Mouse (Mus musculus) liver, embryonic 14.5 days (tissue): ENCODE results near the gene Adrm1. TPM values are rescaled to one million over a fixed set of nuclear protein-coding genes. Genes with fewer than 3 reads are reported as not detected.

Experiments
- ATAC-seq: fragments of 200-750 bp; cut with Nextera tagmentation; 2 replicates; pipeline ENCODE4 v1.8.0; 2017; ENCODE audit warnings: moderate number of reproducible peaks, mild to moderate bottlenecking, moderate library complexity; ENCODE audit not compliant: insufficient read depth
- DNase-seq, 3 experiments: peaks; one replicate each; pipeline ENCODE4 v3.0.0-alpha.2; 2012 to 2013; ENCODE audit warnings: low read depth in 3 of 3, low spot score in 3 of 3
- H3K27ac ChIP-seq: fragments of 300-500 bp; sonication (generic); 2 replicates; pipeline ENCODE4 v1.5.1; 2014; ENCODE audit warnings: moderate library complexity, mild to moderate bottlenecking, control low read depth, inconsistent platforms
- H3K27me3 ChIP-seq: fragments of 300-500 bp; sonication (generic); 2 replicates; pipeline ENCODE4 v1.6.1; 2014; ENCODE audit warnings: mild to moderate bottlenecking, low read length, moderate library complexity; ENCODE audit not compliant: control insufficient read depth, insufficient read depth
- H3K36me3 ChIP-seq: fragments of 300-500 bp; sonication (generic); replicated peaks from 2 replicates; pipeline ENCODE4 v1.6.1; 2014; ENCODE audit warnings: low read depth; ENCODE audit not compliant: control insufficient read depth, insufficient read depth
- H3K4me1 ChIP-seq, 2 experiments: fragments of 200-500 bp in 1 of 2; fragments of 300-500 bp in 1 of 2; sonication (generic) in 1 of 2; replicated peaks; 2 replicates each; pipeline ENCODE4 v1.6.1; 2012 to 2014; ENCODE audit warnings: antibody characterized with exemption in 1 of 2, inconsistent platforms in 1 of 2, low read length in 1 of 2; ENCODE audit not compliant: control insufficient read depth in 2 of 2, insufficient read depth in 2 of 2
- H3K4me2 ChIP-seq: fragments of 300-500 bp; sonication (generic); 2 replicates; pipeline ENCODE4 v1.6.1; 2014; ENCODE audit warnings: low read depth, mild to moderate bottlenecking, control low read depth, moderate library complexity
- H3K4me3 ChIP-seq, 2 experiments: fragments of 200-500 bp in 1 of 2; fragments of 300-500 bp in 1 of 2; sonication (generic) in 1 of 2; 2 replicates each; pipeline ENCODE4 v1.5.1; 2012 to 2014; ENCODE audit warnings: low read depth in 2 of 2, low read length in 2 of 2, mild to moderate bottlenecking in 2 of 2, control low read depth in 1 of 2, inconsistent platforms in 1 of 2, moderate library complexity in 1 of 2; ENCODE audit not compliant: insufficient read depth in 1 of 2
- H3K9ac ChIP-seq: fragments of 300-500 bp; sonication (generic); replicated peaks from 2 replicates; pipeline ENCODE4 v1.6.1; 2014; ENCODE audit warnings: mild to moderate bottlenecking, control low read depth, moderate library complexity
- H3K9me3 ChIP-seq: fragments of 300-500 bp; sonication (generic); 2 replicates; pipeline ENCODE4 v1.6.1; 2016; ENCODE audit warnings: low read length, mixed read lengths; ENCODE audit not compliant: control insufficient read depth
- CTCF ChIP-seq: IDR thresholded peaks from 2 replicates; pipeline ENCODE4 v1.5.1; 2016; ENCODE audit warnings: antibody characterized with exemption, low read depth, control low read depth
- EP300 ChIP-seq: IDR thresholded peaks from 2 replicates; pipeline ENCODE4 v1.6.1; 2016; ENCODE audit warnings: antibody characterized with exemption, low read depth
- WGBS: fragments of 180-500 bp; shearing (Covaris S2); extraction: QIAGEN DNeasy Blood & Tissue Kit; methylation state at CpG from one replicate; pipeline ENCODE4 v1.1.7; 2014; ENCODE audit not compliant: insufficient replicate concordance; 5-methylcytosine and 5-hydroxymethylcytosine counted together
- polyA plus RNA-seq, 2 experiments: library from polyadenylated mRNA; depleted of rRNA in 1 of 2; stranded (reverse) in 1 of 2; unstranded in 1 of 2; fragments of >200 nt; fragmentation: Nextera tagmentation in 1 of 2; extraction: Ambion mirVana in 1 of 2; gene quantifications; 2 replicates each; pipeline versions ENCODE4 v1.2.1 to v1.2.3; 2012 to 2014

Adrm1 gene
- polyA plus RNA-seq, 2 experiments: 51.7 to 77.8 TPM

GRCm38 (mm10) chr2:180133911-180134310 lies 37.4 kb upstream of the Adrm1 start:
- H3K9ac ChIP-seq: no peak overlapping the region
- ATAC-seq: no peak
- TF ChIP-seq EP300: no peak
- TF ChIP-seq CTCF: no peak
- no peaks in the 10 kb centered on the region for H3K27me3 ChIP-seq
- H3K27ac ChIP-seq: no peak overlapping the region
- 61% methylated on average over 3 of the region's 3 CpGs for WGBS
- H3K36me3 ChIP-seq: no peaks in the 10 kb centered on the region
- peaks cover 0 to 9% of the 10 kb centered on the region in 2 experiments; a peak in 2 of 4 replicates for H3K4me1 ChIP-seq
- no peaks in the 10 kb centered on the region for H3K9me3 ChIP-seq
- no peak overlapping the region for H3K4me3 ChIP-seq
- no peak overlapping the region for H3K4me2 ChIP-seq
- no peak for DNase-seq

- Histone ChIP-seq H3K27me3 (no peaks in the 10 kb centered on the region), H3K4me1 (peaks cover 0 to 9% of the 10 kb centered on the region in 2 experiments; a peak in 2 of 4 replicates), H3K9ac (no peak overlapping the region), H3K36me3 (no peaks in the 10 kb centered on the region), H3K27ac (no peak overlapping the region), H3K4me2 (no peak overlapping the region), H3K9me3 (no peaks in the 10 kb centered on the region), H3K4me3 (no peak overlapping the region)
- no peak for ATAC-seq
- TF ChIP-seq CTCF: no peak
- TF ChIP-seq EP300: no peak
- WGBS: 22% methylated on average over 5 of the region's 5 CpGs
- no peak for DNase-seq
Measured at GRCm38 (mm10) chr2:180135414-180135813, 35.9 kb upstream of the Adrm1 start.

GRCm38 (mm10) chr2:180146091-180146490 lies 25.2 kb upstream of the Adrm1 start:
- H3K27ac ChIP-seq: no peak overlapping the region
- H3K9me3 ChIP-seq: no peaks in the 10 kb centered on the region
- TF ChIP-seq CTCF (no peak), EP300 (no peak)
- DNase-seq (no peak), ATAC-seq (no peak)
- no peak overlapping the region for H3K9ac ChIP-seq
- no peak overlapping the region for H3K4me2 ChIP-seq
- no peak overlapping the region for H3K4me3 ChIP-seq
- no peaks in the 10 kb centered on the region for H3K27me3 ChIP-seq
- 80% methylated on average over 2 of the region's 2 CpGs for WGBS
- H3K4me1 ChIP-seq: no peaks in the 10 kb centered on the region
- 0 out of 2 replicates have a peak, but pooled peaks cover 3% of the 10 kb centered on the region for H3K36me3 ChIP-seq

- Histone ChIP-seq H3K4me1 (no peaks in the 10 kb centered on the region), H3K27me3 (no peaks in the 10 kb centered on the region), H3K4me2 (no peak overlapping the region), H3K9ac (no peak overlapping the region), H3K4me3 (no peak overlapping the region), H3K9me3 (no peaks in the 10 kb centered on the region), H3K27ac (no peak overlapping the region), H3K36me3 (0 out of 2 replicates have a peak, but pooled peaks cover 3% of the 10 kb centered on the region)
- ATAC-seq (no peak), DNase-seq (no peak)
- TF ChIP-seq EP300 (no peak), CTCF (no peak)
- WGBS: 74% methylated on average over 6 of the region's 6 CpGs
Measured at GRCm38 (mm10) chr2:180147379-180147778, 23.9 kb upstream of the Adrm1 start.

- DNase-seq (no peak), ATAC-seq (no peak)
- H3K4me3 ChIP-seq: no peak overlapping the region
- no peak for TF ChIP-seq CTCF
- no peak for TF ChIP-seq EP300
- H3K4me1 ChIP-seq: no peaks in the 10 kb centered on the region
- no peak overlapping the region for H3K4me2 ChIP-seq
- 74% methylated on average over 9 of the region's 9 CpGs for WGBS
- H3K36me3 ChIP-seq: 0 out of 2 replicates have a peak, but pooled peaks cover 3% of the 10 kb centered on the region
- H3K27me3 ChIP-seq: no peaks in the 10 kb centered on the region
- no peak overlapping the region for H3K9ac ChIP-seq
- no peaks in the 10 kb centered on the region for H3K9me3 ChIP-seq
- no peak overlapping the region for H3K27ac ChIP-seq
Measured at GRCm38 (mm10) chr2:180148551-180148950, 22.7 kb upstream of the Adrm1 start.
